Mouse (Mus musculus) testis, adult 2 months (tissue): ENCODE data around the gene Atp2b2.

Experiments used
- CTCF ChIP-seq: fragments of 200-500 bp; IDR thresholded peaks from 2 replicates; pipeline ENCODE4 v1.5.1; 2012; ENCODE audit warnings: low read depth, mild to moderate bottlenecking, inconsistent platforms, low read length, moderate library complexity; ENCODE audit not compliant: control insufficient read depth, insufficient read depth, insufficient replicate concordance
- POLR2A ChIP-seq: fragments of 200-500 bp; IDR thresholded peaks from 2 replicates; pipeline ENCODE4 v1.6.1; 2012; ENCODE audit warnings: low read depth, mild to moderate bottlenecking, inconsistent platforms, low read length, moderate library complexity; ENCODE audit not compliant: control insufficient read depth

DNA sequence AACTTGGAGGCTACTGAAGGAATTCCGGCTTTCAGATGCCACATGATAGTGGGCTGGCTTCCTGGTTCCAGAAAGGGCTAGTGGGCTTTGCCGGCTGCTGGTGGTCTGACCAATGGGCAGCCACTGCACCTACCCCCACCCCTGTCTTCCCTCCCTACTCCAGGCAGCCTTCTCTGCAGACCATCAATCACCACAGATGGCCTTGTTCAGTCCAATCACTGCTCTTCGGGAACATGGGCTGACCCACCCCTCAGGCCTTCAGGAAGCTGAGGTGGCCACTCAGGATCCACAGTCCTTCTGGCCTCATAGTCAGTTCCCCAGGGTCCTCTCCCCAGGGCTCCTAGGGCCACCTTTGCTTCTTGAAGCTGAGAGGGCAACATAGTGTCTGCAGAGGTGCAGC, 153.2 kb downstream of the Atp2b2 start:
- TF ChIP-seq CTCF = no peak
- no peak for TF ChIP-seq POLR2A
